Mouse (Mus musculus) erythroid progenitor cell, adult 5-6 weeks (primary cell): Measurements from ENCODE around the gene Nudt16l1. TPM values are rescaled to one million over a fixed set of nuclear protein-coding genes. Genes with fewer than 3 reads are reported as not detected.
A peak's percentile ranks its signal among the peaks of the same experiment; 100 is the strongest.

Experiments
- ATAC-seq: replicated peaks from 2 replicates; pipeline ENCODE4 v1.8.0; 2016; ENCODE audit warnings: moderate number of reproducible peaks, mild to moderate bottlenecking, moderate TSS enrichment, inconsistent platforms; ENCODE audit not compliant: poor library complexity, low FRiP score, severe bottlenecking
- total RNA-seq, 2 experiments: library from RNA; stranded (forward) in 1 of 2; stranded (reverse) in 1 of 2; fragments of 150-400 nt in 1 of 2; fragments of 186-747, 209-891 nt in 1 of 2; gene quantifications; 2 replicates each; pipeline versions ENCODE4 v1.2.3 to v1.2.4; 2015 to 2017; ENCODE audit warnings: low replicate concordance in 2 of 2

The Nudt16l1 gene
- total RNA-seq, 2 experiments from 2014 or later: 0.53 to 4.2 TPM

GRCm38 (mm10) chr16:4912907-4913782, 25.4 kb upstream of the Nudt16l1 start:
- peak; percentile 26; the same call in 1 of the 2 replicates for ATAC-seq

GRCm38 (mm10) chr16:4913783-4914735, 24.5 kb upstream of the Nudt16l1 start:
- peak; percentile 69 for ATAC-seq

- ATAC-seq: no peak
These were observed 22.6 kb upstream of the Nudt16l1 start for GRCm38 (mm10) chr16:4915931-4916330.

- ATAC-seq: no peak
These were observed 22.0 kb upstream of the Nudt16l1 start for GRCm38 (mm10) chr16:4916608-4917007.

- no peak for ATAC-seq
These were observed 18.0 kb upstream of the Nudt16l1 start for GRCm38 (mm10) chr16:4920556-4920955.

GRCm38 (mm10) chr16:4922481-4922880, 16.1 kb upstream of the Nudt16l1 start:
- no peak for ATAC-seq

GRCm38 (mm10) chr16:4923996-4924395, 14.6 kb upstream of the Nudt16l1 start:
- ATAC-seq: no peak

GRCm38 (mm10) chr16:4927967-4928366, 10.6 kb upstream of the Nudt16l1 start:
- ATAC-seq: no peak

GRCm38 (mm10) chr16:4928474-4928873, 10.1 kb upstream of the Nudt16l1 start:
- ATAC-seq: no peak

- no peak for ATAC-seq
These were observed 6.1 kb upstream of the Nudt16l1 start for GRCm38 (mm10) chr16:4932429-4932828.

- no peak for ATAC-seq
These were observed 3.1 kb upstream of the Nudt16l1 start for GRCm38 (mm10) chr16:4935430-4935829.

GRCm38 (mm10) chr16:4935931-4936703, 2.4 kb upstream of the Nudt16l1 start:
- ATAC-seq: no peak

- no peak for ATAC-seq
These were observed 990 bp upstream of the Nudt16l1 start for GRCm38 (mm10) chr16:4937351-4938190.

- ATAC-seq: peak; percentile 90
These were observed 428 bp downstream of the Nudt16l1 start for GRCm38 (mm10) chr16:4938989-4939388.

GRCm38 (mm10) chr16:4939412-4939811, 851 bp downstream of the Nudt16l1 start:
- ATAC-seq: peak; percentile 55

GRCm38 (mm10) chr16:4940311-4940850, 1.8 kb downstream of the Nudt16l1 start:
- no peak for ATAC-seq

GRCm38 (mm10) chr16:4941016-4941415, 2.5 kb downstream of the Nudt16l1 start:
- ATAC-seq: no peak

GRCm38 (mm10) chr16:4942868-4943267, 4.3 kb downstream of the Nudt16l1 start:
- ATAC-seq: no peak

GRCm38 (mm10) chr16:4943431-4943830, 4.9 kb downstream of the Nudt16l1 start:
- no peak for ATAC-seq
